ENCODE assay signal across 25 mouse cellular contexts in the genomic region with DNA sequence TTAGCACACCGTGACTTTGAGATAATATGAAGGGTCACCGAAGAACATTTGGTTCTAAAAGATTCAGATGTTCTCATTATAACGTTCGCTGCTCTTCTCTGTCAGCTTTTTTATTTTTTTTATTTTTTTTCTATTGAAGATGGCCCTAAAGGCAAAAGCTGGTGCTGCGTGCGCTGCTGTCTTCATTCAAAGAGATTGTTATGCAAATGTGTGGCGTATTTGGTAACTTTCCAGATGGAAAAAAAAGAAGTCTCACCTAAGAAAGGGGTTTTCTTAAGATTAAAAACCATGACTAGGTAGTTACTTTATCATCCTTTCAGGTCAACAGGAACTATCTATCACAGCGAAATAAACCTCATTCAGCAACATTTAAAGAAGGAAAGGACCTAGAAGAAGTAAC. TPM values are rescaled to one million over a fixed set of nuclear protein-coding genes. Genes with fewer than 3 reads are reported as not detected.
DNase-seq lines count a peak whose midpoint lies in the region; ATAC-seq and TF ChIP-seq lines count a peak whose summit lies in the region.
"Had no signal": no experiment of that assay in that cellular context is flagged by ENCODE, and none has a peak within 500 bp of the region (broad histone marks: within the 10 kb centered on the region; RNA-seq: fewer than 3 reads in every experiment).

No protein-coding gene starts in this region.

- no peaks in the 10 kb centered on the region for H3K36me3 ChIP-seq in forebrain, embryonic 14.5 days (ENCODE audit: control insufficient read depth, insufficient read depth, low read length)
- H3K36me3 ChIP-seq in forebrain, postnatal 0 days (ENCODE audit: insufficient read depth) = no peaks in the 10 kb centered on the region
- H3K36me3 ChIP-seq in midbrain, embryonic 14.5 days (ENCODE audit: control insufficient read depth, insufficient read depth, low read length) = no peaks in the 10 kb centered on the region
- H3K36me3 ChIP-seq in midbrain, postnatal 0 days (ENCODE audit: insufficient read depth, low read length) = no peaks in the 10 kb centered on the region
- H3K36me3 ChIP-seq in ES-E14 (ENCODE audit: control insufficient read depth, insufficient read depth, low read length, poor library complexity, severe bottlenecking) = no peaks in the 10 kb centered on the region
- H3K36me3 ChIP-seq: embryonic facial prominence, embryonic 13.5 days; embryonic facial prominence, embryonic 15.5 days; forebrain, embryonic 10.5 days; forebrain, embryonic 12.5 days; forebrain, embryonic 15.5 days had no signal

- H3K4me3 ChIP-seq in forebrain, embryonic 14.5 days (ENCODE audit: low read depth, low read length) = no peak overlapping the region
- H3K4me3 ChIP-seq in forebrain, postnatal 0 days (ENCODE audit: low read depth, low read length) = no peak overlapping the region
- no peak overlapping the region for H3K4me3 ChIP-seq in midbrain, embryonic 14.5 days (replicated peaks; ENCODE audit: low read depth, low read length)
- no peak overlapping the region for H3K4me3 ChIP-seq in midbrain, postnatal 0 days (ENCODE audit: low read depth, low read length)
- no peak overlapping the region for H3K4me3 ChIP-seq in ES-E14 (ENCODE audit: insufficient read depth in 1 of 2, low read depth in 1 of 2, low read length in 2 of 2, poor library complexity in 1 of 2, severe bottlenecking in 1 of 2)
- H3K4me3 ChIP-seq: embryonic facial prominence, embryonic 13.5 days; embryonic facial prominence, embryonic 15.5 days; erythroblast, embryonic 14.5 days; forebrain, embryonic 10.5 days; forebrain, embryonic 12.5 days; forebrain, embryonic 15.5 days had no signal

- 62% methylated on average over 8 of the region's 8 CpGs for WGBS in forebrain, embryonic 14.5 days
- 50% methylated on average over 8 of the region's 8 CpGs for WGBS in forebrain, postnatal 0 days
- 52% methylated on average over 8 of the region's 8 CpGs for WGBS in midbrain, embryonic 14.5 days
- WGBS in midbrain, postnatal 0 days = 51% methylated on average over 8 of the region's 8 CpGs

- ATAC-seq in forebrain, embryonic 14.5 days = no peak
- ATAC-seq in forebrain, postnatal 0 days = no peak; the same call in 1 of the 2 replicates
- no peak for ATAC-seq in midbrain, embryonic 14.5 days (ENCODE audit: low FRiP score, low TSS enrichment)
- no peak for ATAC-seq in midbrain, postnatal 0 days (ENCODE audit: low FRiP score)
- ATAC-seq: forebrain, embryonic 15.5 days had no signal

- no peak overlapping the region for H3K4me2 ChIP-seq in forebrain, embryonic 14.5 days (ENCODE audit: low read length)
- H3K4me2 ChIP-seq in forebrain, postnatal 0 days (ENCODE audit: low read depth) = no peak overlapping the region
- no peak overlapping the region for H3K4me2 ChIP-seq in midbrain, embryonic 14.5 days (ENCODE audit: low read length)
- H3K4me2 ChIP-seq in midbrain, postnatal 0 days (ENCODE audit: low read depth, low read length, poor library complexity, severe bottlenecking) = no peak overlapping the region
- H3K4me2 ChIP-seq: embryonic facial prominence, embryonic 13.5 days; embryonic facial prominence, embryonic 15.5 days; forebrain, embryonic 12.5 days; forebrain, embryonic 15.5 days had no signal

- no peak for TF ChIP-seq CTCF in forebrain, postnatal 0 days (IDR thresholded peaks at IDR 0.05; ENCODE audit: low read depth)
- no peak for TF ChIP-seq CTCF in midbrain, postnatal 0 days (IDR thresholded peaks at IDR 0.05)

- H3K27me3 ChIP-seq in forebrain, embryonic 14.5 days (replicated peaks; ENCODE audit: control insufficient read depth, insufficient read depth, low read length) = 0 out of 2 replicates have a peak, but pooled peaks cover 7% of the 10 kb centered on the region
- peaks cover 7% of the 10 kb centered on the region; the same call in 1 of the 2 replicates for H3K27me3 ChIP-seq in forebrain, postnatal 0 days (ENCODE audit: insufficient read depth, low read length)
- peaks cover 3% of the 10 kb centered on the region; the same call in 1 of the 2 replicates for H3K27me3 ChIP-seq in midbrain, embryonic 14.5 days (ENCODE audit: control insufficient read depth, insufficient read depth, low read length)
- no peaks in the 10 kb centered on the region for H3K27me3 ChIP-seq in midbrain, postnatal 0 days (ENCODE audit: insufficient read depth, low read length)

- H3K4me1 ChIP-seq in forebrain, embryonic 14.5 days (ENCODE audit: control insufficient read depth, insufficient read depth, low read length) = no peaks in the 10 kb centered on the region
- no peaks in the 10 kb centered on the region for H3K4me1 ChIP-seq in forebrain, postnatal 0 days (ENCODE audit: insufficient read depth)
- no peaks in the 10 kb centered on the region for H3K4me1 ChIP-seq in midbrain, embryonic 14.5 days (ENCODE audit: control insufficient read depth, insufficient read depth, low read length)
- no peaks in the 10 kb centered on the region for H3K4me1 ChIP-seq in midbrain, postnatal 0 days (ENCODE audit: insufficient read depth, low read length)
- H3K4me1 ChIP-seq in ES-E14 (ENCODE audit: control insufficient read depth in 2 of 2, insufficient read depth in 2 of 2, low read length in 2 of 2, poor library complexity in 1 of 2) = no peaks in the 10 kb centered on the region
- H3K4me1 ChIP-seq: embryonic facial prominence, embryonic 13.5 days; forebrain, embryonic 10.5 days; forebrain, embryonic 12.5 days; forebrain, embryonic 15.5 days had no signal

- DNase-seq in forebrain, embryonic 14.5 days (ENCODE audit: low spot score) = peak; percentile 12
- DNase-seq in forebrain, postnatal 0 days = no peak
- peak; percentile 36 for DNase-seq in midbrain, embryonic 14.5 days
- no peak for DNase-seq in midbrain, postnatal 0 days (ENCODE audit: low spot score)
- DNase-seq in ES-E14 (ENCODE audit: low read depth, low spot score) = no peak
- DNase-seq in left cerebral cortex, adult 11 months (ENCODE audit: low spot score) = no peak
- no peak for DNase-seq in right cerebral cortex, postnatal 4 days
- DNase-seq: adrenal gland, adult 2 months; adrenal gland, postnatal 10 days; adrenal gland, postnatal 25 days; cerebellum, adult 18-20 months; cerebellum, adult 8-10 months; cerebellum, adult 9-11 months; cerebellum, postnatal 14 days; cerebellum, postnatal 36 days; embryo, embryonic 11 days had no signal

- H3K27ac ChIP-seq in forebrain, embryonic 14.5 days (ENCODE audit: low read depth, low read length) = no peak overlapping the region
- H3K27ac ChIP-seq in forebrain, postnatal 0 days (ENCODE audit: low read depth, low read length) = no peak overlapping the region
- H3K27ac ChIP-seq in midbrain, embryonic 14.5 days (replicated peaks; ENCODE audit: low read depth, low read length) = no peak overlapping the region
- H3K27ac ChIP-seq in midbrain, postnatal 0 days (ENCODE audit: low read depth, low read length) = no peak overlapping the region
- no peak overlapping the region for H3K27ac ChIP-seq in ES-E14 (ENCODE audit: insufficient read depth, low read depth, low read length, poor library complexity, severe bottlenecking)
- H3K27ac ChIP-seq: embryonic facial prominence, embryonic 13.5 days; embryonic facial prominence, embryonic 15.5 days; forebrain, embryonic 10.5 days; forebrain, embryonic 12.5 days; forebrain, embryonic 15.5 days had no signal

- H3K9me3 ChIP-seq in forebrain, embryonic 14.5 days (replicated peaks; ENCODE audit: control insufficient read depth, low read length) = no peaks in the 10 kb centered on the region
- no peaks in the 10 kb centered on the region for H3K9me3 ChIP-seq in forebrain, postnatal 0 days (ENCODE audit: low read length)
- no peaks in the 10 kb centered on the region for H3K9me3 ChIP-seq in midbrain, embryonic 14.5 days (ENCODE audit: control insufficient read depth, low read length)
- no peaks in the 10 kb centered on the region for H3K9me3 ChIP-seq in midbrain, postnatal 0 days (ENCODE audit: low read length)
- H3K9me3 ChIP-seq in ES-E14 (ENCODE audit: control insufficient read depth, insufficient read depth, low read depth, low read length) = no peaks in the 10 kb centered on the region
- H3K9me3 ChIP-seq: embryonic facial prominence, embryonic 13.5 days; embryonic facial prominence, embryonic 15.5 days; forebrain, embryonic 10.5 days; forebrain, embryonic 12.5 days; forebrain, embryonic 15.5 days had no signal

- H3K9ac ChIP-seq in forebrain, embryonic 14.5 days (ENCODE audit: low read length) = no peak overlapping the region
- no peak overlapping the region for H3K9ac ChIP-seq in forebrain, postnatal 0 days
- no peak overlapping the region for H3K9ac ChIP-seq in midbrain, embryonic 14.5 days (replicated peaks; ENCODE audit: low read length)
- no peak overlapping the region for H3K9ac ChIP-seq in midbrain, postnatal 0 days (replicated peaks; ENCODE audit: low read length, poor library complexity, severe bottlenecking)
- no peak overlapping the region for H3K9ac ChIP-seq in ES-E14 (ENCODE audit: insufficient read depth, low read depth, low read length, poor library complexity, severe bottlenecking)
- H3K9ac ChIP-seq: embryonic facial prominence, embryonic 13.5 days; embryonic facial prominence, embryonic 15.5 days; forebrain, embryonic 12.5 days; forebrain, embryonic 15.5 days had no signal

- in situ Hi-C loops in ES-E14 (cut with MboI; ENCODE audit: low sequenced_read_pairs in 2 of 2, unreplicated experiment in 2 of 2) = no loop called here

TF ChIP-seq in ES-E14, 5 proteins besides CTCF, POLR2A, EP300 and RAD21:
- no peak for TF ChIP-seq ZC3H11A (IDR thresholded peaks at IDR 0.05; ENCODE audit: borderline replicate concordance, low read depth, low read length)
- peak; percentile 65 for TF ChIP-seq ZNF384 (IDR thresholded peaks at IDR 0.05; ENCODE audit: low read depth, low read length)

RNA-seq across cellular contexts. Expression of gene Prok2, which starts 6.5 kb away (rescaled TPM):
- polyA plus RNA-seq in forebrain, embryonic 14.5 days (2014; fragmentation: Nextera tagmentation; extraction: Ambion mirVana) = 1.5 and 2.0 TPM in 2 replicates
- total RNA-seq in forebrain, postnatal 0 days (2014; rRNA removed) = 1.00 and 1.5 TPM in 2 replicates
- 3.8 and 4.9 TPM in 2 replicates for polyA plus RNA-seq in forebrain, postnatal 0 days (2015; fragmentation: Nextera tagmentation; extraction: Ambion mirVana)
- polyA plus RNA-seq in midbrain, embryonic 14.5 days (2014; fragmentation: Nextera tagmentation; extraction: Ambion mirVana) = 0.50 and 0.89 TPM in 2 replicates
- total RNA-seq in midbrain, postnatal 0 days (2014; rRNA removed) = 0.27 TPM in 1 of 2 replicates, not detected in the other
- 0.82 and 1.3 TPM in 2 replicates for polyA plus RNA-seq in midbrain, postnatal 0 days (2015; fragmentation: Nextera tagmentation; extraction: Ambion mirVana)
- total RNA-seq in ES-E14 (2012; rRNA removed) = not detected in 2 replicates
- total RNA-seq: adrenal gland, adult 2 months; adrenal gland, postnatal 10 days; adrenal gland, postnatal 25 days; common myeloid progenitor, adult 5-6 weeks; MEL had no signal
- polyA plus RNA-seq: adrenal gland, adult 2 months; C2C12; erythroblast, embryonic 14.5 days had no signal

RNA-seq across cellular contexts. Expression of gene Gpr27, which starts 40.2 kb away (rescaled TPM):
- 14.7 and 16.4 TPM in 2 replicates for polyA plus RNA-seq in forebrain, embryonic 14.5 days (2014; fragmentation: Nextera tagmentation; extraction: Ambion mirVana)
- total RNA-seq in forebrain, postnatal 0 days (2014; rRNA removed) = 123 and 127 TPM in 2 replicates
- 30.7 and 38.5 TPM in 2 replicates for polyA plus RNA-seq in forebrain, postnatal 0 days (2015; fragmentation: Nextera tagmentation; extraction: Ambion mirVana)
- 23.6 and 24.4 TPM in 2 replicates for polyA plus RNA-seq in midbrain, embryonic 14.5 days (2014; fragmentation: Nextera tagmentation; extraction: Ambion mirVana)
- total RNA-seq in midbrain, postnatal 0 days (2014; rRNA removed) = 110 and 114 TPM in 2 replicates
- 26.0 and 27.8 TPM in 2 replicates for polyA plus RNA-seq in midbrain, postnatal 0 days (2015; fragmentation: Nextera tagmentation; extraction: Ambion mirVana)
- 1.7 and 2.6 TPM in 2 replicates for total RNA-seq in ES-E14 (2012; rRNA removed)
- total RNA-seq: common myeloid progenitor, adult 5-6 weeks; MEL had no signal
- polyA plus RNA-seq: C2C12; erythroblast, embryonic 14.5 days had no signal

Comparison
In these comparisons a context has a peak if more than half of its experiments do, and no peak if none do; other contexts are left out.
1. DNase-seq: peak in forebrain, embryonic 14.5 days (single experiment) and midbrain, embryonic 14.5 days (single experiment); none in forebrain, postnatal 0 days (single experiment), midbrain, postnatal 0 days (single experiment), ES-E14 (single experiment), left cerebral cortex, adult 11 months (single experiment) and right cerebral cortex, postnatal 4 days (single experiment).